Mouse (Mus musculus): ENCODE measurements around the gene Opa3. TPM values are rescaled to one million over a fixed set of nuclear protein-coding genes. Genes with fewer than 3 reads are reported as not detected.

Opa3 gene
- 17.4 TPM for polyA plus RNA-seq (2015; fragmentation: Illumina TruSeq; extraction: RNeasy Lipid Tissue Mini Kit (QIAGEN cat#74804); ENCODE audit: insufficient read depth, low replicate concordance)

GRCm38 (mm10) chr7:19227883-19228792 lies at the start of gene Opa3:
Gene Opa3 (plus strand): TSS chr7:19228334.

GRCm38 (mm10) chr7:19211996-19212755 lies 16.0 kb upstream of the Opa3 start, which contains the start of gene Gpr4:
Gene Gpr4 (plus strand): TSS chr7:19212538.

GRCm38 (mm10) chr7:19271238-19272172 lies 43.4 kb downstream of the Opa3 start, which contains the start of gene Vasp:
Gene Vasp (minus strand): TSS chr7:19271817.

GRCm38 (mm10) chr7:19279581-19280114 lies 51.5 kb downstream of the Opa3 start, which contains the start of gene Ppm1n:
Gene Ppm1n (minus strand): TSS chr7:19280064.

GRCm38 (mm10) chr7:19282385-19282784 lies 54.3 kb downstream of the Opa3 start, which contains the start of gene Rtn2:
Gene Rtn2 (plus strand): TSS chr7:19282624.

Other genes with a start within 250 kb of the Opa3 start
- gene Nanos2, start 240.9 kb upstream of the Opa3 start, polyA plus RNA-seq (2015; fragmentation: Illumina TruSeq; extraction: RNeasy Lipid Tissue Mini Kit (QIAGEN cat#74804); ENCODE audit: insufficient read depth, low replicate concordance), result not detected
- 0.73 TPM for gene Mypop, start 237.1 kb upstream of the Opa3 start, polyA plus RNA-seq (2015; fragmentation: Illumina TruSeq; extraction: RNeasy Lipid Tissue Mini Kit (QIAGEN cat#74804); ENCODE audit: insufficient read depth, low replicate concordance)
- 6.8 TPM for gene Irf2bp1, start 224.3 kb upstream of the Opa3 start, polyA plus RNA-seq (2015; fragmentation: Illumina TruSeq; extraction: RNeasy Lipid Tissue Mini Kit (QIAGEN cat#74804); ENCODE audit: insufficient read depth, low replicate concordance)
- not detected for gene Foxa3, start 204.8 kb upstream of the Opa3 start, polyA plus RNA-seq (2015; fragmentation: Illumina TruSeq; extraction: RNeasy Lipid Tissue Mini Kit (QIAGEN cat#74804); ENCODE audit: insufficient read depth, low replicate concordance)
- gene Sympk, start 204.0 kb upstream of the Opa3 start, polyA plus RNA-seq (2015; fragmentation: Illumina TruSeq; extraction: RNeasy Lipid Tissue Mini Kit (QIAGEN cat#74804); ENCODE audit: insufficient read depth, low replicate concordance), result 43.3 TPM
- gene Rsph6a, start 173.6 kb upstream of the Opa3 start, polyA plus RNA-seq (2015; fragmentation: Illumina TruSeq; extraction: RNeasy Lipid Tissue Mini Kit (QIAGEN cat#74804); ENCODE audit: insufficient read depth, low replicate concordance), result not detected
- 5.3 TPM for gene Dmwd, start 152.1 kb upstream of the Opa3 start, polyA plus RNA-seq (2015; fragmentation: Illumina TruSeq; extraction: RNeasy Lipid Tissue Mini Kit (QIAGEN cat#74804); ENCODE audit: insufficient read depth, low replicate concordance)
- 37.1 TPM for gene Dmpk, start 144.5 kb upstream of the Opa3 start, polyA plus RNA-seq (2015; fragmentation: Illumina TruSeq; extraction: RNeasy Lipid Tissue Mini Kit (QIAGEN cat#74804); ENCODE audit: insufficient read depth, low replicate concordance)
- 2.0 TPM for gene Six5, start 133.7 kb upstream of the Opa3 start, polyA plus RNA-seq (2015; fragmentation: Illumina TruSeq; extraction: RNeasy Lipid Tissue Mini Kit (QIAGEN cat#74804); ENCODE audit: insufficient read depth, low replicate concordance)
- gene Gm4969, start 110.0 kb upstream of the Opa3 start, polyA plus RNA-seq (2015; fragmentation: Illumina TruSeq; extraction: RNeasy Lipid Tissue Mini Kit (QIAGEN cat#74804); ENCODE audit: insufficient read depth, low replicate concordance), result 0.11 TPM
- gene Fbxo46, start 108.5 kb upstream of the Opa3 start, polyA plus RNA-seq (2015; fragmentation: Illumina TruSeq; extraction: RNeasy Lipid Tissue Mini Kit (QIAGEN cat#74804); ENCODE audit: insufficient read depth, low replicate concordance), result 2.9 TPM
- 9.4 TPM for gene Qpctl, start 79.0 kb upstream of the Opa3 start, polyA plus RNA-seq (2015; fragmentation: Illumina TruSeq; extraction: RNeasy Lipid Tissue Mini Kit (QIAGEN cat#74804); ENCODE audit: insufficient read depth, low replicate concordance)
- gene Snrpd2, start 78.6 kb upstream of the Opa3 start, polyA plus RNA-seq (2015; fragmentation: Illumina TruSeq; extraction: RNeasy Lipid Tissue Mini Kit (QIAGEN cat#74804); ENCODE audit: insufficient read depth, low replicate concordance), result 28.2 TPM
- not detected for gene Gipr, start 62.2 kb upstream of the Opa3 start, polyA plus RNA-seq (2015; fragmentation: Illumina TruSeq; extraction: RNeasy Lipid Tissue Mini Kit (QIAGEN cat#74804); ENCODE audit: insufficient read depth, low replicate concordance)
- gene Eml2, start 51.9 kb upstream of the Opa3 start, polyA plus RNA-seq (2015; fragmentation: Illumina TruSeq; extraction: RNeasy Lipid Tissue Mini Kit (QIAGEN cat#74804); ENCODE audit: insufficient read depth, low replicate concordance), result 6.2 TPM
- gene Gpr4, start 15.8 kb upstream of the Opa3 start, polyA plus RNA-seq (2015; fragmentation: Illumina TruSeq; extraction: RNeasy Lipid Tissue Mini Kit (QIAGEN cat#74804); ENCODE audit: insufficient read depth, low replicate concordance), result 4.4 TPM
- gene Vasp, start 43.5 kb downstream of the Opa3 start, polyA plus RNA-seq (2015; fragmentation: Illumina TruSeq; extraction: RNeasy Lipid Tissue Mini Kit (QIAGEN cat#74804); ENCODE audit: insufficient read depth, low replicate concordance), result 295 TPM
- gene Ppm1n, start 51.7 kb downstream of the Opa3 start, polyA plus RNA-seq (2015; fragmentation: Illumina TruSeq; extraction: RNeasy Lipid Tissue Mini Kit (QIAGEN cat#74804); ENCODE audit: insufficient read depth, low replicate concordance), result 1.3 TPM
- 1.8 TPM for gene Rtn2, start 54.3 kb downstream of the Opa3 start, polyA plus RNA-seq (2015; fragmentation: Illumina TruSeq; extraction: RNeasy Lipid Tissue Mini Kit (QIAGEN cat#74804); ENCODE audit: insufficient read depth, low replicate concordance)
- gene Fosb, start 81.7 kb downstream of the Opa3 start, polyA plus RNA-seq (2015; fragmentation: Illumina TruSeq; extraction: RNeasy Lipid Tissue Mini Kit (QIAGEN cat#74804); ENCODE audit: insufficient read depth, low replicate concordance), result 1.4 TPM
- gene Ercc1, start 116.4 kb downstream of the Opa3 start, polyA plus RNA-seq (2015; fragmentation: Illumina TruSeq; extraction: RNeasy Lipid Tissue Mini Kit (QIAGEN cat#74804); ENCODE audit: insufficient read depth, low replicate concordance), result 15.9 TPM
- gene Cd3eap, start 131.1 kb downstream of the Opa3 start, polyA plus RNA-seq (2015; fragmentation: Illumina TruSeq; extraction: RNeasy Lipid Tissue Mini Kit (QIAGEN cat#74804); ENCODE audit: insufficient read depth, low replicate concordance), result 7.3 TPM
- gene Ppp1r13l, start 131.4 kb downstream of the Opa3 start, polyA plus RNA-seq (2015; fragmentation: Illumina TruSeq; extraction: RNeasy Lipid Tissue Mini Kit (QIAGEN cat#74804); ENCODE audit: insufficient read depth, low replicate concordance), result 0.11 TPM
- 21.4 TPM for gene Ercc2, start 153.7 kb downstream of the Opa3 start, polyA plus RNA-seq (2015; fragmentation: Illumina TruSeq; extraction: RNeasy Lipid Tissue Mini Kit (QIAGEN cat#74804); ENCODE audit: insufficient read depth, low replicate concordance)
- not detected for gene Klc3, start 175.8 kb downstream of the Opa3 start, polyA plus RNA-seq (2015; fragmentation: Illumina TruSeq; extraction: RNeasy Lipid Tissue Mini Kit (QIAGEN cat#74804); ENCODE audit: insufficient read depth, low replicate concordance)
- not detected for gene Ckm, start 176.4 kb downstream of the Opa3 start, polyA plus RNA-seq (2015; fragmentation: Illumina TruSeq; extraction: RNeasy Lipid Tissue Mini Kit (QIAGEN cat#74804); ENCODE audit: insufficient read depth, low replicate concordance)
- 9.6 TPM for gene Mark4, start 230.5 kb downstream of the Opa3 start, polyA plus RNA-seq (2015; fragmentation: Illumina TruSeq; extraction: RNeasy Lipid Tissue Mini Kit (QIAGEN cat#74804); ENCODE audit: insufficient read depth, low replicate concordance)
- 2.4 TPM for gene Exoc3l2, start 235.0 kb downstream of the Opa3 start, polyA plus RNA-seq (2015; fragmentation: Illumina TruSeq; extraction: RNeasy Lipid Tissue Mini Kit (QIAGEN cat#74804); ENCODE audit: insufficient read depth, low replicate concordance)